Mouse (Mus musculus) liver, embryonic 13.5 days (tissue): ENCODE data around the gene Ptov1. TPM values are rescaled to one million over a fixed set of nuclear protein-coding genes. Genes with fewer than 3 reads are reported as not detected.

Experiments used
- ATAC-seq: fragments of 200-750 bp; cut with Nextera tagmentation; 2 replicates; pipeline ENCODE4 v1.8.0; 2017; ENCODE audit warnings: low read depth, mild to moderate bottlenecking, moderate number of reproducible peaks, moderate library complexity
- DNase-seq: peaks from one replicate; pipeline ENCODE4 v3.0.0; 2022
- H3K27ac ChIP-seq: fragments of 300-500 bp; sonication (generic); 2 replicates; pipeline ENCODE4 v1.5.1; 2015; ENCODE audit warnings: moderate library complexity, mild to moderate bottlenecking, inconsistent platforms
- H3K27me3 ChIP-seq: fragments of 300-500 bp; sonication (generic); 2 replicates; pipeline ENCODE4 v1.6.1; 2015; ENCODE audit warnings: mild to moderate bottlenecking, inconsistent platforms
- H3K36me3 ChIP-seq: fragments of 300-500 bp; sonication (generic); 2 replicates; pipeline ENCODE4 v1.6.1; 2015; ENCODE audit warnings: mild to moderate bottlenecking, inconsistent platforms
- H3K4me1 ChIP-seq: fragments of 300-500 bp; sonication (generic); replicated peaks from 2 replicates; pipeline ENCODE4 v1.6.1; 2015; ENCODE audit warnings: inconsistent platforms
- H3K4me2 ChIP-seq: fragments of 300-500 bp; sonication (generic); 2 replicates; pipeline ENCODE4 v1.6.1; 2015; ENCODE audit warnings: inconsistent platforms, mild to moderate bottlenecking, moderate library complexity
- H3K4me3 ChIP-seq: fragments of 300-500 bp; sonication (generic); replicated peaks from 2 replicates; pipeline ENCODE4 v1.5.1; 2015; ENCODE audit warnings: mild to moderate bottlenecking, inconsistent platforms
- H3K9ac ChIP-seq: fragments of 300-500 bp; sonication (generic); 2 replicates; pipeline ENCODE4 v1.6.1; 2015; ENCODE audit warnings: mild to moderate bottlenecking, inconsistent platforms
- H3K9me3 ChIP-seq: fragments of 300-500 bp; sonication (generic); replicated peaks from 2 replicates; pipeline ENCODE4 v1.6.1; 2016; ENCODE audit warnings: inconsistent platforms
- WGBS: fragments of 180-500 bp; shearing (Covaris S2); methylation state at CpG from one replicate; pipeline ENCODE4 v1.1.7; 2015; ENCODE audit not compliant: insufficient replicate concordance; 5-methylcytosine and 5-hydroxymethylcytosine counted together
- polyA plus RNA-seq: library from polyadenylated mRNA; unstranded; fragments of >200 nt; fragmentation: Nextera tagmentation; extraction: Ambion mirVana; gene quantifications from 2 replicates; pipeline ENCODE4 v1.2.1, GENCODE M21; 2015

The Ptov1 gene
- polyA plus RNA-seq, 1 experiment from 2014 or later = 57.0 TPM

- Histone ChIP-seq H3K9ac (peak overlapping the region; percentile 91), H3K4me1 (peaks cover 84% of the 10 kb centered on the region)
Measured at GRCm38 (mm10) chr7:44819863-44820262, 49.7 kb downstream of the Ptov1 start.

GRCm38 (mm10) chr7:44819391-44819790 lies 50.2 kb downstream of the Ptov1 start:
- H3K4me1 ChIP-seq = peaks cover 84% of the 10 kb centered on the region
- peak overlapping the region; percentile 91 for H3K9ac ChIP-seq
- no peaks in the 10 kb centered on the region for H3K27me3 ChIP-seq
- H3K4me2 ChIP-seq = peak overlapping the region; percentile 79
- H3K9me3 ChIP-seq = no peaks in the 10 kb centered on the region
- 83% methylated on average over 2 of the region's 2 CpGs for WGBS
- DNase-seq (no peak), ATAC-seq (no peak)
- H3K27ac ChIP-seq = peak overlapping the region; percentile 95
- peak overlapping the region; percentile 74 for H3K4me3 ChIP-seq
- peaks cover 37% of the 10 kb centered on the region for H3K36me3 ChIP-seq

More at GRCm38 (mm10) chr7:44819863-44820262, 49.7 kb downstream of the Ptov1 start:
- Histone ChIP-seq H3K36me3 (peaks cover 34% of the 10 kb centered on the region), H3K4me2 (peak overlapping the region; percentile 79), H3K27me3 (no peaks in the 10 kb centered on the region), H3K27ac (peak overlapping the region; percentile 95), H3K9me3 (no peaks in the 10 kb centered on the region), H3K4me3 (peak overlapping the region; percentile 74)
- 40% methylated on average over 5 of the region's 5 CpGs for WGBS
- ATAC-seq (no peak), DNase-seq (no peak)

- DNase-seq (peak; percentile 34), ATAC-seq (no peak)
- Histone ChIP-seq H3K4me3 (peak overlapping the region; percentile 74), H3K4me1 (peaks cover 83% of the 10 kb centered on the region), H3K27me3 (no peaks in the 10 kb centered on the region), H3K27ac (peak overlapping the region; percentile 95), H3K36me3 (peaks cover 43% of the 10 kb centered on the region), H3K9me3 (no peaks in the 10 kb centered on the region), H3K4me2 (peak overlapping the region; percentile 79), H3K9ac (peak overlapping the region; percentile 91)
- WGBS = 42% methylated on average over 6 of the region's 6 CpGs
Measured at GRCm38 (mm10) chr7:44818751-44819235, 50.8 kb downstream of the Ptov1 start.

DNA sequence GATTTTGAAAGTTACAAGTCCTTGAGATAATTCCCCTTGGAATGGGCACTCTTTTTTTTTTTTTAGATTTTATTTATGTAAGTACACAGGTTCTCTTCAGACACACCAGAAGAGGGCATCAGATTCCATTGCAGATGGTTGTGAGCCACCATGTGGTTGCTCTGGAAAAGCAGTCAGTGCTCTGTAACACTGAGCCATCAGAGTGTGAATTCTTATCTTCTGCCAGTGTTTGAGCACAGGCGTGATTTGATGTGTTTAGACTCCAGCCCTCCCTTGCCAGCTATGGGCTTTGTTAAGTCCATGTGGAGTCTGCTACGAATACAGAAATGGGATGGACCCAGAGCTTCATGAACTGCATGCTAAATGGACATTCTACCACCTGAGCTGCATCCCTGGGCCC lies 51.4 kb downstream of the Ptov1 start:
- peaks cover 44% of the 10 kb centered on the region for H3K36me3 ChIP-seq
- peaks cover 77% of the 10 kb centered on the region for H3K4me1 ChIP-seq
- peak overlapping the region; percentile 74 for H3K4me3 ChIP-seq
- WGBS = 27% methylated on average over 2 of the region's 2 CpGs
- ATAC-seq (no peak), DNase-seq (no peak)
- H3K9ac ChIP-seq = peak overlapping the region; percentile 91
- H3K4me2 ChIP-seq = peak overlapping the region; percentile 79
- no peaks in the 10 kb centered on the region for H3K9me3 ChIP-seq
- no peaks in the 10 kb centered on the region for H3K27me3 ChIP-seq
- H3K27ac ChIP-seq = peak overlapping the region; percentile 95

- WGBS = 22% methylated on average over 3 of the region's 3 CpGs
- H3K4me3 ChIP-seq = peak overlapping the region; percentile 74
- peaks cover 70% of the 10 kb centered on the region for H3K4me1 ChIP-seq
Measured at GRCm38 (mm10) chr7:44817441-44817840, 52.1 kb downstream of the Ptov1 start.

DNA sequence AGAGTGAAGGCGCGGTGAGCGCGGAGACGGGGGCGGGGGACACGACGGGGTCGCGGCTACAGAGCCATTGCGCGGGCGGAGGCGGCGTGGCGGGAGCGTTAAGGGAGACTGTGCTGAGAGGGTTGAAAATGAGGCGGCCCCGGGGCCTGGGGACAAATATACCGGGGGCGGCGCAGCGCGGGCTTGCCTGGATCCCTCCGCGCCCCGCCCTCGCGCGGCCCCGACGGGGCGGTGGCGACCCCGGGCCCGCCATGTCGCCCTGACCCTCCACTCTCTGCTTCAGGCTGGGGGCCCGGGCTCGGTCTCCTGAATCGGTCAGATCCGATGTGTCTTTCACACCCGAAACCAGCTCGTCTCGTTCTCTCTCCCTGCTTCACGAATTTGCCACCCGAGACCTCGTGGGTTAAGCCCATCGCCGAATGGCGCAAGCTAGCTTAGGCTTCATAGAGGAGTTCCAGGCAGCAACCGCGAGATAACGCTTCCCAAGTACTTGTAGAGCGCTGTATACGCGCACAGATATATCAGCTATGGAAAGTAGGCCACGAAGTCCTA lies 53.0 kb downstream of the Ptov1 start, which contains the start of gene Atf5:
TSS of gene Atf5 (minus strand) at position 189 of the 552 bp plus-strand sequence.
- peak; percentile 22 for ATAC-seq
- peak within 1 kb of the TSS; percentile 79 for H3K4me2 ChIP-seq
- H3K27me3 ChIP-seq = no peaks in the 10 kb centered on the region
- peak within 1 kb of the TSS; percentile 91 for H3K9ac ChIP-seq
- H3K9me3 ChIP-seq = no peaks in the 10 kb centered on the region
- H3K4me1 ChIP-seq = peaks cover 63% of the 10 kb centered on the region
- WGBS = under 1% methylated on average over 57 of the region's 57 CpGs
- H3K4me3 ChIP-seq = peak within 1 kb of the TSS; percentile 74
- peak; percentile 58 for DNase-seq
- H3K27ac ChIP-seq = peak within 1 kb of the TSS; percentile 95
- H3K36me3 ChIP-seq = peaks cover 40% of the 10 kb centered on the region

More at GRCm38 (mm10) chr7:44817441-44817840, 52.1 kb downstream of the Ptov1 start:
- H3K9me3 ChIP-seq = no peaks in the 10 kb centered on the region
- H3K36me3 ChIP-seq = peaks cover 44% of the 10 kb centered on the region
- ATAC-seq (no peak), DNase-seq (no peak)
- peak overlapping the region; percentile 79 for H3K4me2 ChIP-seq
- peak overlapping the region; percentile 95 for H3K27ac ChIP-seq
- H3K27me3 ChIP-seq = no peaks in the 10 kb centered on the region
- H3K9ac ChIP-seq = peak overlapping the region; percentile 91

DNA sequence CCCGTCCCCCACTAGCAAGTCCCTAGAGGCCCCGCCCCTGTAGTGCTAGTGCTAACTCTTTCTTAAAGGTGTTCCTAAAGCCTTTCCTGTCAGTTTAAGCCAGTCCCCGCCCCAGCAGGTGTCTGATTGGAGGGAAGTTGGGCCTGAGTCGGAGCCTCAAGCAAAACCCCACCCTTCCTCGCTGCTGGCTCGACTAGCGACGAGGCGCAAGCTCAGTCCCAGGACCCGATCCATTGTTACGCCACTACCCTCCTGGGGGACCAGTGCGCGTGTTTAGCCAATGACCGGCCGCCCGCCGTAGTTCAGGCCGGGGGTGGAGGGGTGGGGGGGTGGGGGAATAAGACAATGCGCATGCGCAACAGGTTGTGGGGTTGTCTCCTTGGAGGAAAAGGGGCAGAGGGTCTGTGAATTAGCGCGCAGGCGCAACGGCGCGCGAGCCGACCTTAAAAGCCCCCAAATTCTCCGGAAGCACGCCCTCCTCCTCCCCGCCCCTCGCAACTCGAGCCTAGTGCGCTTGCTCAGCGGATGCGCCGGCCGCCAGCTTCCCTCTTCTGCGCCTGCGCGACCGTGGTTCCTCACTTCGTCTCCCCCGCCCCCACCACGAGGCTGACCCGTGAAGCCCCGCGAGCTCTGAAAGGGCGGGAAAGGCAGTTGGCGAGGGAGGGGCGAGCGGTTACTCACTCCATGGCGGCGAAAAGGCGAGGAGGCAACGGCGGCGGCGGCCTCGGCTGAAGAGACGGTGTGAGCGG lies 53.7 kb downstream of the Ptov1 start, which contains the start of the genes Nup62 and Il4i1:
TSS of gene Nup62 (plus strand) at position 368 of the 749 bp plus-strand sequence.
TSS of gene Il4i1 (plus strand) at position 667 of the 749 bp plus-strand sequence.
- Histone ChIP-seq H3K27ac (peak within 1 kb of the TSS; percentile 95), H3K36me3 (peaks cover 46% of the 10 kb centered on the region), H3K4me1 (peaks cover 56% of the 10 kb centered on the region), H3K4me3 (peak within 1 kb of the TSS; percentile 74), H3K4me2 (peak within 1 kb of the TSS; percentile 79), H3K27me3 (no peaks in the 10 kb centered on the region), H3K9ac (peak within 1 kb of the TSS; percentile 91), H3K9me3 (no peaks in the 10 kb centered on the region)
- peak; percentile 90 for ATAC-seq
- DNase-seq = peak; percentile 98
- under 1% methylated on average over 62 of the region's 62 CpGs for WGBS

- Histone ChIP-seq H3K9me3 (no peaks in the 10 kb centered on the region), H3K4me3 (peak overlapping the region; percentile 74), H3K4me1 (peaks cover 48% of the 10 kb centered on the region), H3K9ac (peak overlapping the region; percentile 91), H3K27ac (peak overlapping the region; percentile 95), H3K27me3 (no peaks in the 10 kb centered on the region), H3K4me2 (peak overlapping the region; percentile 79), H3K36me3 (peaks cover 45% of the 10 kb centered on the region)
- no peak for DNase-seq
- ATAC-seq = no peak
- 40% methylated on average over 14 of the region's 14 CpGs for WGBS
Measured at GRCm38 (mm10) chr7:44814952-44815553, 54.5 kb downstream of the Ptov1 start.

- Histone ChIP-seq H3K4me3 (peak overlapping the region; percentile 74), H3K9ac (peak overlapping the region; percentile 91; the same call in 1 of the 2 replicates), H3K36me3 (peaks cover 39% of the 10 kb centered on the region), H3K27me3 (no peaks in the 10 kb centered on the region), H3K27ac (no peak overlapping the region), H3K4me1 (peaks cover 41% of the 10 kb centered on the region), H3K4me2 (peak overlapping the region; percentile 79), H3K9me3 (no peaks in the 10 kb centered on the region)
- no peak for DNase-seq
- no peak for ATAC-seq
- 90% methylated on average over 4 of the region's 4 CpGs for WGBS
Measured at GRCm38 (mm10) chr7:44814423-44814822, 55.2 kb downstream of the Ptov1 start.

GRCm38 (mm10) chr7:44813985-44814384 lies 55.6 kb downstream of the Ptov1 start:
- H3K4me1 ChIP-seq = peaks cover 37% of the 10 kb centered on the region
- 0 out of 2 replicates have a peak overlapping the region, but pooled peaks have one; percentile 10 for H3K9ac ChIP-seq
- ATAC-seq (no peak), DNase-seq (no peak)
- peak overlapping the region; percentile 79 for H3K4me2 ChIP-seq
- H3K36me3 ChIP-seq = peaks cover 35% of the 10 kb centered on the region
- no peaks in the 10 kb centered on the region for H3K27me3 ChIP-seq
- H3K27ac ChIP-seq = no peak overlapping the region
- no peaks in the 10 kb centered on the region for H3K9me3 ChIP-seq
- H3K4me3 ChIP-seq = no peak overlapping the region; the same call in 1 of the 2 replicates
- WGBS = 73% methylated on average over 3 of the region's 3 CpGs
